Mouse (Mus musculus) forebrain, embryonic 12.5 days (tissue): ENCODE data around the gene Prrt2. TPM values are rescaled to one million over a fixed set of nuclear protein-coding genes. Genes with fewer than 3 reads are reported as not detected.

ENCODE experiments used
- ATAC-seq: fragments of 200-750 bp; cut with Nextera tagmentation; 2 replicates; pipeline ENCODE4 v1.8.0; 2017; ENCODE audit warnings: moderate TSS enrichment; ENCODE audit not compliant: low FRiP score
- H3K27ac ChIP-seq: fragments of 300-500 bp; sonication (generic); 2 replicates; pipeline ENCODE4 v1.5.1; 2016; ENCODE audit warnings: mild to moderate bottlenecking
- H3K27me3 ChIP-seq: fragments of 300-500 bp; sonication (generic); 2 replicates; pipeline ENCODE4 v1.6.1; 2016; ENCODE audit warnings: mild to moderate bottlenecking
- H3K36me3 ChIP-seq: fragments of 300-500 bp; sonication (generic); replicated peaks from 2 replicates; pipeline ENCODE4 v1.6.1; 2016; ENCODE audit warnings: mild to moderate bottlenecking
- H3K4me1 ChIP-seq: fragments of 300-500 bp; sonication (generic); 2 replicates; pipeline ENCODE4 v1.6.1; 2016
- H3K4me2 ChIP-seq: fragments of 300-500 bp; sonication (generic); 2 replicates; pipeline ENCODE4 v1.6.1; 2016; ENCODE audit warnings: mild to moderate bottlenecking, moderate library complexity
- H3K4me3 ChIP-seq: fragments of 300-500 bp; sonication (generic); replicated peaks from 2 replicates; pipeline ENCODE4 v1.5.1; 2016; ENCODE audit warnings: mild to moderate bottlenecking
- H3K9ac ChIP-seq: fragments of 300-500 bp; sonication (generic); 2 replicates; pipeline ENCODE4 v1.6.1; 2016; ENCODE audit warnings: mild to moderate bottlenecking
- H3K9me3 ChIP-seq: fragments of 300-500 bp; sonication (generic); 2 replicates; pipeline ENCODE4 v1.6.1; 2016
- WGBS: fragments of 180-500 bp; shearing (Covaris S2); methylation state at CpG from one replicate; pipeline ENCODE4 v1.1.7; 2016; 5-methylcytosine and 5-hydroxymethylcytosine counted together
- polyA plus RNA-seq: library from polyadenylated mRNA; unstranded; fragments of >200 nt; fragmentation: Nextera tagmentation; extraction: Ambion mirVana; gene quantifications from 2 replicates; pipeline ENCODE4 v1.2.1, GENCODE M21; 2016

The Prrt2 gene
- polyA plus RNA-seq, 1 experiment from 2014 or later = 5.0 TPM

- no peaks in the 10 kb centered on the region for H3K27me3 ChIP-seq
- no peak overlapping the region for H3K4me3 ChIP-seq
- peak overlapping the region; percentile 90 for H3K4me2 ChIP-seq
- ATAC-seq = no peak
- H3K4me1 ChIP-seq = peaks cover 78% of the 10 kb centered on the region
- 64% methylated on average over 6 of the region's 6 CpGs for WGBS
- no peaks in the 10 kb centered on the region for H3K9me3 ChIP-seq
- H3K9ac ChIP-seq = peak overlapping the region; percentile 47; the same call in 1 of the 2 replicates
- peak overlapping the region; percentile 96 for H3K27ac ChIP-seq
- H3K36me3 ChIP-seq = peaks cover 43% of the 10 kb centered on the region
Measured at GRCm38 (mm10) chr7:127017950-127018345, 3.1 kb downstream of the Prrt2 start.

GRCm38 (mm10) chr7:127016971-127017949 lies 3.8 kb downstream of the Prrt2 start, which contains the start of gene Pagr1a:
Gene Pagr1a (minus strand): TSS chr7:127017352.
- 3% methylated on average over 39 of the region's 39 CpGs for WGBS

GRCm38 (mm10) chr7:127016486-127016938 lies 4.5 kb downstream of the Prrt2 start:
- Histone ChIP-seq H3K4me2 (peak overlapping the region; percentile 92), H3K4me1 (peaks cover 68% of the 10 kb centered on the region), H3K9ac (peak overlapping the region; percentile 94), H3K4me3 (peak overlapping the region; percentile 64), H3K36me3 (peaks cover 38% of the 10 kb centered on the region), H3K9me3 (no peaks in the 10 kb centered on the region), H3K27me3 (no peaks in the 10 kb centered on the region), H3K27ac (peak overlapping the region; percentile 96)
- ATAC-seq = peak; percentile 45
- under 1% methylated on average over 22 of the region's 22 CpGs for WGBS

More at GRCm38 (mm10) chr7:127016971-127017949, 3.8 kb downstream of the Prrt2 start, which contains the start of gene Pagr1a:
- Histone ChIP-seq H3K4me2 (peak within 1 kb of the TSS; percentile 92), H3K4me1 (peaks cover 71% of the 10 kb centered on the region), H3K36me3 (peaks cover 43% of the 10 kb centered on the region), H3K4me3 (peak within 1 kb of the TSS; percentile 64), H3K27me3 (no peaks in the 10 kb centered on the region), H3K27ac (peak within 1 kb of the TSS; percentile 96), H3K9ac (peak within 1 kb of the TSS; percentile 94), H3K9me3 (no peaks in the 10 kb centered on the region)
- ATAC-seq = peak; percentile 84

DNA sequence TGATC lies 4.7 kb downstream of the Prrt2 start, which contains the start of gene Pagr1b:
Gene Pagr1b, minus strand, starts transcription at position 4 of the 5 bp plus-strand sequence.
- Histone ChIP-seq H3K36me3 (peaks cover 38% of the 10 kb centered on the region), H3K27ac (peak within 1 kb of the TSS; percentile 96), H3K4me3 (peak within 1 kb of the TSS; percentile 64), H3K4me1 (peaks cover 67% of the 10 kb centered on the region), H3K4me2 (peak within 1 kb of the TSS; percentile 92), H3K27me3 (no peaks in the 10 kb centered on the region), H3K9ac (peak within 1 kb of the TSS; percentile 94), H3K9me3 (no peaks in the 10 kb centered on the region)
- ATAC-seq = no peak

GRCm38 (mm10) chr7:127016081-127016480 lies 4.9 kb downstream of the Prrt2 start:
- H3K27ac ChIP-seq = peak overlapping the region; percentile 96
- no peak for ATAC-seq
- H3K4me3 ChIP-seq = peak overlapping the region; percentile 64
- H3K9ac ChIP-seq = peak overlapping the region; percentile 94
- 3% methylated on average over 10 of the region's 10 CpGs for WGBS
- peaks cover 65% of the 10 kb centered on the region for H3K4me1 ChIP-seq
- peaks cover 38% of the 10 kb centered on the region for H3K36me3 ChIP-seq
- H3K4me2 ChIP-seq = peak overlapping the region; percentile 92
- H3K9me3 ChIP-seq = no peaks in the 10 kb centered on the region
- no peaks in the 10 kb centered on the region for H3K27me3 ChIP-seq

- Histone ChIP-seq H3K27ac (no peak overlapping the region), H3K4me1 (peaks cover 54% of the 10 kb centered on the region), H3K4me2 (peak overlapping the region; percentile 92), H3K4me3 (no peak overlapping the region), H3K27me3 (no peaks in the 10 kb centered on the region), H3K9ac (0 out of 2 replicates have a peak overlapping the region, but pooled peaks have one; percentile 94), H3K36me3 (peaks cover 38% of the 10 kb centered on the region), H3K9me3 (no peaks in the 10 kb centered on the region)
- WGBS = 93% methylated on average over 12 of the region's 12 CpGs
- ATAC-seq = no peak
Measured at GRCm38 (mm10) chr7:127014993-127015392, 6.0 kb downstream of the Prrt2 start.

GRCm38 (mm10) chr7:127014320-127014719 lies 6.7 kb downstream of the Prrt2 start, which contains the start of gene Mvp:
Gene Mvp (minus strand): TSS chr7:127014621.
- Histone ChIP-seq H3K9ac (0 out of 2 replicates have a peak within 1 kb of the TSS, but pooled peaks have one; percentile 94), H3K27ac (no peak within 1 kb of the TSS), H3K9me3 (no peaks in the 10 kb centered on the region), H3K4me1 (peaks cover 47% of the 10 kb centered on the region), H3K4me2 (peak within 1 kb of the TSS; percentile 92), H3K27me3 (no peaks in the 10 kb centered on the region), H3K4me3 (peak within 1 kb of the TSS; percentile 22), H3K36me3 (peaks cover 38% of the 10 kb centered on the region)
- WGBS = 82% methylated on average over 11 of the region's 11 CpGs
- no peak for ATAC-seq

GRCm38 (mm10) chr7:127013385-127013784 lies 7.6 kb downstream of the Prrt2 start:
- Histone ChIP-seq H3K27ac (no peak overlapping the region), H3K9ac (no peak overlapping the region), H3K9me3 (no peaks in the 10 kb centered on the region), H3K36me3 (peaks cover 38% of the 10 kb centered on the region), H3K4me3 (no peak overlapping the region), H3K4me2 (no peak overlapping the region), H3K27me3 (no peaks in the 10 kb centered on the region), H3K4me1 (peaks cover 42% of the 10 kb centered on the region)
- no peak for ATAC-seq
- 96% methylated on average over 6 of the region's 6 CpGs for WGBS

DNA sequence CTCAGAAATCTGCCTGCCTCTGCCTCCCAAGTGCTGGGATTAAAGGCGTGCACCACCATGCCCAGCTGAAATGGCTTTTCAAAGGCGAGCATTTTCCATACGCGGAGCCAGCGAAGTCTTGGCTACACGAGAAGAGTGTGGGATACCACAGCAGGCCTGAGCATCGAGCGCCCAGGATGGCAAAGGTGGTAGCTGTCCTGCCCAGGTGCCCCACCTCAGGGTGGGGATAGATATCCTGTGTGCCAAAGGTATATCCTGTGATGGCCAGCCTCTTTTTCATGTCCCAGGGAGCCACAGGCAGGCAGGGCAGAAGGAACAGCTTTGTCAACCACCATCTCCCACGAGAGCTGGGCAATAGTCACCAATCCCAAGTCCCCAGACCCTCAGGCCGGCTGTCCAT lies 8.2 kb downstream of the Prrt2 start:
- H3K36me3 ChIP-seq = peaks cover 38% of the 10 kb centered on the region
- H3K4me2 ChIP-seq = no peak overlapping the region
- H3K4me3 ChIP-seq = no peak overlapping the region
- H3K9me3 ChIP-seq = no peaks in the 10 kb centered on the region
- ATAC-seq = no peak
- 94% methylated on average over 10 of the region's 10 CpGs for WGBS
- no peaks in the 10 kb centered on the region for H3K27me3 ChIP-seq
- peaks cover 37% of the 10 kb centered on the region for H3K4me1 ChIP-seq
- H3K9ac ChIP-seq = no peak overlapping the region
- H3K27ac ChIP-seq = no peak overlapping the region

DNA sequence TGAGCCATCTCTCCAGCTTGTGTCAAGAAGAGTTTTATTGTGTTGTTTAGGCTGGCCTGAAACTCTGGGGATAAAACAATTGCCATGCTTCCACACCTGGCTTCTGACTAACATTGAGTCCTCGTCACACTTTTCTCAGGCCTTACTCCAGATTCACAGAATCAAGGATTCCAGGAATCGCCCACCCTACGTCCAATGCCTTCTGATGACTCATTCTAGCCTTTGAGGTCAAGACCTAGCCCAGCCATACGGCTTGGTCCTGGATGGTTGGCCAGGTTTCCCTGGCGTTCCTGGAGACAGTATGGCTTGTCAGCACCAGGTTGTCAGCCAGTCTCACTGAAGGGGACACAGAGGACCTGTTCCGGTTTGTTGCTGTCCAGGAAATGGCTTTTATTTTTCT lies 8.6 kb downstream of the Prrt2 start:
- peaks cover 33% of the 10 kb centered on the region for H3K4me1 ChIP-seq
- H3K4me2 ChIP-seq = no peak overlapping the region
- no peak for ATAC-seq
- H3K9me3 ChIP-seq = no peaks in the 10 kb centered on the region
- H3K9ac ChIP-seq = no peak overlapping the region
- H3K27ac ChIP-seq = no peak overlapping the region
- 91% methylated on average over 6 of the region's 6 CpGs for WGBS
- no peak overlapping the region for H3K4me3 ChIP-seq
- H3K27me3 ChIP-seq = no peaks in the 10 kb centered on the region
- H3K36me3 ChIP-seq = peaks cover 38% of the 10 kb centered on the region

- Histone ChIP-seq H3K4me3 (no peak overlapping the region), H3K36me3 (peaks cover 38% of the 10 kb centered on the region), H3K9ac (no peak overlapping the region), H3K27me3 (no peaks in the 10 kb centered on the region), H3K4me2 (no peak overlapping the region), H3K4me1 (peaks cover 33% of the 10 kb centered on the region), H3K9me3 (no peaks in the 10 kb centered on the region), H3K27ac (peak overlapping the region; percentile 19; the same call in 1 of the 2 replicates)
- ATAC-seq = no peak
- 74% methylated on average over 2 of the region's 2 CpGs for WGBS
Measured at GRCm38 (mm10) chr7:127011717-127012116, 9.3 kb downstream of the Prrt2 start.

DNA sequence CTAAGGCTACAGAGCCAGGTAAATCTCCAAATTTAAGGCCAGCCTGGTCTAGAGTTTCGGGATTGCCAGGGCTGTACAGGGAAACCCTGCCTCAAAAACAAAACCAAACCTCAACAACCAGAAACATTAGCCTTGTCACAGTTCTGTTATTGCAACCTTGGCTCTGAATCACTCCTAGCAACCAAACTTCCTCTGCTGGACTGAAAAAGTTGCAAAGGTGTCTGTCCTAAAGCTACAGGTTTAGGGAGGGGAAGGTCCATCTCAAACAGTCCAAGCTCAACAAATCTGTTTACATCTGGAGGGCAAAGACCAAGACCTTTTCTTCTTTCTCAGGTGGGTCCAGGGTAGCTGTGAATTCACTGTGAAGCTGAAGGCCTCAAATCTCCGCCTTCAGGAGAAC lies 10.0 kb downstream of the Prrt2 start:
- Histone ChIP-seq H3K27ac (no peak overlapping the region), H3K4me1 (peaks cover 32% of the 10 kb centered on the region), H3K4me2 (no peak overlapping the region), H3K27me3 (no peaks in the 10 kb centered on the region), H3K4me3 (no peak overlapping the region), H3K9ac (no peak overlapping the region), H3K9me3 (no peaks in the 10 kb centered on the region), H3K36me3 (peaks cover 38% of the 10 kb centered on the region)
- WGBS = 93% methylated on average over 2 of the region's 2 CpGs
- ATAC-seq = no peak
